Mouse (Mus musculus): ENCODE data around the gene Trim8.

GRCm38 (mm10) chr19:46509736-46510135, 8.2 kb downstream of the Trim8 start:
- TF ChIP-seq CTCF (IDR thresholded peaks at IDR 0.05) (no peak), EP300 (IDR thresholded peaks at IDR 0.05) (no peak)

Measured in lung, postnatal 0 days (tissue).